Mouse (Mus musculus) forebrain, postnatal 0 days (tissue): ENCODE measurements around the gene Tbc1d30. TPM values are rescaled to one million over a fixed set of nuclear protein-coding genes. Genes with fewer than 3 reads are reported as not detected.

Source experiments
- ATAC-seq: fragments of 200-750 bp; cut with Nextera tagmentation; 2 replicates; pipeline ENCODE4 v1.8.0; 2017; ENCODE audit warnings: mild to moderate bottlenecking, moderate library complexity
- DNase-seq: peaks from one replicate; pipeline ENCODE4 v3.0.0-alpha.2; 2015
- H3K27ac ChIP-seq: fragments of 300-500 bp; sonication (generic); 2 replicates; pipeline ENCODE4 v1.5.1; 2014; ENCODE audit warnings: low read depth, mild to moderate bottlenecking, antibody characterized with exemption, low read length, moderate library complexity, mixed read lengths
- H3K27me3 ChIP-seq: fragments of 300-500 bp; sonication (generic); 2 replicates; pipeline ENCODE4 v1.6.1; 2014; ENCODE audit warnings: mild to moderate bottlenecking, low read length, mixed read lengths; ENCODE audit not compliant: insufficient read depth
- H3K36me3 ChIP-seq: fragments of 300-500 bp; sonication (generic); 2 replicates; pipeline ENCODE4 v1.6.1; 2014; ENCODE audit warnings: mild to moderate bottlenecking, moderate library complexity; ENCODE audit not compliant: insufficient read depth
- H3K4me1 ChIP-seq: fragments of 300-500 bp; sonication (generic); 2 replicates; pipeline ENCODE4 v1.6.1; 2014; ENCODE audit warnings: antibody characterized with exemption; ENCODE audit not compliant: insufficient read depth
- H3K4me2 ChIP-seq: fragments of 300-500 bp; sonication (generic); 2 replicates; pipeline ENCODE4 v1.6.1; 2014; ENCODE audit warnings: low read depth, mild to moderate bottlenecking, moderate library complexity
- H3K4me3 ChIP-seq: fragments of 300-500 bp; sonication (generic); 2 replicates; pipeline ENCODE4 v1.5.1; 2014; ENCODE audit warnings: low read depth, low read length, mixed read lengths
- H3K9ac ChIP-seq: fragments of 300-500 bp; sonication (generic); 2 replicates; pipeline ENCODE4 v1.6.1; 2014; ENCODE audit warnings: mild to moderate bottlenecking
- H3K9me3 ChIP-seq: fragments of 300-500 bp; sonication (generic); 2 replicates; pipeline ENCODE4 v1.6.1; 2016; ENCODE audit warnings: low read length
- CTCF ChIP-seq: sonication (generic); IDR thresholded peaks from 2 replicates; pipeline ENCODE4 v1.5.1; 2016; ENCODE audit warnings: antibody characterized with exemption, control low read depth, low read depth
- WGBS: fragments of 180-500 bp; shearing (Covaris S2); extraction: QIAGEN DNeasy Blood & Tissue Kit; methylation state at CpG from one replicate; pipeline ENCODE4 v1.1.7; 2014; 5-methylcytosine and 5-hydroxymethylcytosine counted together
- polyA plus RNA-seq: library from polyadenylated mRNA; unstranded; fragments of >200 nt; fragmentation: Nextera tagmentation; extraction: Ambion mirVana; gene quantifications from 2 replicates; pipeline ENCODE4 v1.2.1, GENCODE M21; 2015
- total RNA-seq: library from RNA; depleted of rRNA; stranded (reverse); fragments of >200 nt; gene quantifications from 2 replicates; pipeline ENCODE4 v1.2.3, GENCODE M21; 2014; rRNA removed

Gene Tbc1d30
- total RNA-seq (34.7 and 36.0 TPM in 2 replicates), polyA plus RNA-seq (5.6 and 7.5 TPM in 2 replicates)

- Histone ChIP-seq H3K4me3 (peak within 1 kb of the TSS; percentile 44), H3K9me3 (no peaks in the 10 kb centered on the region), H3K4me1 (peaks cover 7% of the 10 kb centered on the region; the same call in 1 of the 2 replicates), H3K9ac (peak within 1 kb of the TSS; percentile 33), H3K27ac (no peak within 1 kb of the TSS), H3K36me3 (no peaks in the 10 kb centered on the region), H3K27me3 (peaks cover 5% of the 10 kb centered on the region), H3K4me2 (peak within 1 kb of the TSS; percentile 88)
- no peak for DNase-seq
- 0 out of 2 replicates have a peak, but pooled peaks have one; percentile 7 for TF ChIP-seq CTCF
- ATAC-seq: peak; percentile 36; the same call in 1 of the 2 replicates
- WGBS: under 1% methylated on average over 60 of the region's 61 CpGs
These were observed at the start of gene Tbc1d30 for GRCm38 (mm10) chr10:121351066-121351581. Tbc1d30 (minus strand) TSS chr10:121351278.

GRCm38 (mm10) chr10:121398599-121398998, 47.5 kb upstream of the Tbc1d30 start:
- WGBS: 95% methylated on average over 7 of the region's 7 CpGs
- Histone ChIP-seq H3K9ac (no peak overlapping the region), H3K27ac (no peak overlapping the region), H3K36me3 (peaks cover 31% of the 10 kb centered on the region), H3K9me3 (no peaks in the 10 kb centered on the region), H3K4me2 (no peak overlapping the region), H3K4me3 (no peak overlapping the region), H3K4me1 (no peaks in the 10 kb centered on the region), H3K27me3 (no peaks in the 10 kb centered on the region)
- TF ChIP-seq CTCF: no peak
- DNase-seq (no peak), ATAC-seq (no peak)

- ATAC-seq: no peak
- no peak for DNase-seq
- Histone ChIP-seq H3K4me1 (no peaks in the 10 kb centered on the region), H3K36me3 (peaks cover 61% of the 10 kb centered on the region), H3K27me3 (no peaks in the 10 kb centered on the region), H3K4me2 (no peak overlapping the region), H3K9me3 (no peaks in the 10 kb centered on the region), H3K9ac (no peak overlapping the region), H3K4me3 (no peak overlapping the region), H3K27ac (no peak overlapping the region)
- TF ChIP-seq CTCF: no peak
- 87% methylated on average over 20 of the region's 20 CpGs for WGBS
These were observed 44.6 kb upstream of the Tbc1d30 start for GRCm38 (mm10) chr10:121395542-121396176.

- Histone ChIP-seq H3K27ac (no peak overlapping the region), H3K4me2 (no peak overlapping the region), H3K9me3 (no peaks in the 10 kb centered on the region), H3K4me1 (no peaks in the 10 kb centered on the region), H3K4me3 (no peak overlapping the region), H3K27me3 (no peaks in the 10 kb centered on the region), H3K36me3 (peaks cover 68% of the 10 kb centered on the region), H3K9ac (no peak overlapping the region)
- no peak for TF ChIP-seq CTCF
- ATAC-seq (no peak), DNase-seq (no peak)
- WGBS: 91% methylated on average over 18 of the region's 18 CpGs
These were observed 43.8 kb upstream of the Tbc1d30 start for GRCm38 (mm10) chr10:121394789-121395325.

GRCm38 (mm10) chr10:121394270-121394669, 43.2 kb upstream of the Tbc1d30 start:
- no peak overlapping the region for H3K27ac ChIP-seq
- H3K4me2 ChIP-seq: no peak overlapping the region
- H3K4me1 ChIP-seq: no peaks in the 10 kb centered on the region
- no peak overlapping the region for H3K4me3 ChIP-seq
- H3K9ac ChIP-seq: no peak overlapping the region
- DNase-seq (no peak), ATAC-seq (no peak)
- H3K36me3 ChIP-seq: peaks cover 74% of the 10 kb centered on the region
- TF ChIP-seq CTCF: no peak
- no peaks in the 10 kb centered on the region for H3K9me3 ChIP-seq
- H3K27me3 ChIP-seq: no peaks in the 10 kb centered on the region
- WGBS: 65% methylated on average over 6 of the region's 6 CpGs

- TF ChIP-seq CTCF: no peak
- no peak overlapping the region for H3K9ac ChIP-seq
- ATAC-seq: no peak
- 96% methylated on average over 8 of the region's 8 CpGs for WGBS
- no peak overlapping the region for H3K27ac ChIP-seq
- H3K36me3 ChIP-seq: peaks cover 93% of the 10 kb centered on the region
- no peak overlapping the region for H3K4me3 ChIP-seq
- no peak for DNase-seq
- no peaks in the 10 kb centered on the region for H3K27me3 ChIP-seq
- H3K4me2 ChIP-seq: no peak overlapping the region
- no peaks in the 10 kb centered on the region for H3K4me1 ChIP-seq
- no peaks in the 10 kb centered on the region for H3K9me3 ChIP-seq
These were observed 40.8 kb upstream of the Tbc1d30 start for GRCm38 (mm10) chr10:121391901-121392300.

GRCm38 (mm10) chr10:121390602-121391001, 39.5 kb upstream of the Tbc1d30 start:
- DNase-seq: no peak
- Histone ChIP-seq H3K4me2 (no peak overlapping the region), H3K9me3 (no peaks in the 10 kb centered on the region), H3K4me1 (no peaks in the 10 kb centered on the region), H3K27me3 (no peaks in the 10 kb centered on the region), H3K9ac (no peak overlapping the region), H3K27ac (no peak overlapping the region), H3K36me3 (peaks cover 83% of the 10 kb centered on the region), H3K4me3 (no peak overlapping the region)
- TF ChIP-seq CTCF: no peak
- 86% methylated on average over 10 of the region's 10 CpGs for WGBS
- ATAC-seq: no peak
